Mouse (Mus musculus): ENCODE results near the gene Sik3. TPM values are rescaled to one million over a fixed set of nuclear protein-coding genes. Genes with fewer than 3 reads are reported as not detected.

The Sik3 gene
- polyA plus RNA-seq, 1 experiment from 2014 or later, result 9.6 TPM

DNA sequence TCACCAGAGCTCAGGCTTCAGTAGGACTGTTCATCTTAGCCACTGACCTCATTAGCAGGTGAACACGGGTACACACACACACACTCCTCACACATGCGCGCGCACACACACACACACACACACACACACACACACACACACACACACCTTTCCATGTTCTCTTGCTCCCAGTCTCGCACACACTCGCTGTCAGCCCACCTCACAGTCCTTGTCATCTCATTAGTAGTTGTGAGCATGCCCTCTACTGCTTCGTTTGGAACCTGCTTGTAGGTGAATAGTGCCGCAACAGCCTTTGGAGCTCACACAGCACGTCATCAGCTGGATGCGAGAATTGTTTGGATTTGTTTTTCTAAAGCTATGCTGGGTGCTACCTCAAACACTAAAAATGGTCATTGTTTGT lies 176.8 kb downstream of the Sik3 start:
- ATAC-seq (replicated peaks; ENCODE audit: low FRiP score, low TSS enrichment, low read depth), result no peak

DNA sequence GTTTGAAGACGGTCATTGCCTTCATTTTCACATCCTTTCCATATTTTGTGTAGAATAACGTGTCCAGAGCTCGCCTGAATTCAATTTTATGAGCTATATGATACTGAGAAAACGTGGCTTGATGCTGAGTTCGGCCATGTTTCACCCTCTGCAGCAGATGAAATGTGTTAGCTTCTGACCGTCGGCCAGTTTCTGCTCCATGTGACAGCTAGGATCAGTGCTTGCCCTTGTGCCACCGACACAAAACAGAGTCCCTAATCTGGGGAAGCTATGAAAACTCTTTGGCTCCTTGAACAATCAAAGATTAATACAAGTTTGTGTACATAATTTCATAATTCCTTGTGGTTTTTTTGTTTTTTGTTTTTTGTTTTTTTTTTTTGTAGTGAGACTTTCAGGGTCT lies 178.6 kb downstream of the Sik3 start:
- 59% methylated on average over 8 of the region's 8 CpGs for WGBS
- no peak for DNase-seq (ENCODE audit: low spot score)
- Histone ChIP-seq H3K27me3 (replicated peaks; ENCODE audit: control insufficient read depth, insufficient read depth, low read length) (no peaks in the 10 kb centered on the region), H3K36me3 (ENCODE audit: control insufficient read depth, insufficient read depth, low read length) (peaks cover 30% of the 10 kb centered on the region), H3K27ac (ENCODE audit: low read depth) (no peak overlapping the region), H3K9me3 (ENCODE audit: control insufficient read depth, low read length) (no peaks in the 10 kb centered on the region), H3K9ac (ENCODE audit: low read length) (no peak overlapping the region), H3K4me2 (ENCODE audit: low read length) (no peak overlapping the region), H3K4me1 (replicated peaks; ENCODE audit: control insufficient read depth, insufficient read depth, low read length) (no peaks in the 10 kb centered on the region), H3K4me3 (ENCODE audit: low read depth, low read length) (no peak overlapping the region)
- no peak for ATAC-seq (replicated peaks; ENCODE audit: low FRiP score, low TSS enrichment, low read depth)

More for the DNA sequence above, 176.8 kb downstream of the Sik3 start:
- H3K4me1 ChIP-seq (replicated peaks; ENCODE audit: control insufficient read depth, insufficient read depth, low read length), result 0 out of 2 replicates have a peak, but pooled peaks cover 2% of the 10 kb centered on the region
- no peaks in the 10 kb centered on the region for H3K27me3 ChIP-seq (replicated peaks; ENCODE audit: control insufficient read depth, insufficient read depth, low read length)
- DNase-seq (ENCODE audit: low spot score), result no peak
- no peak overlapping the region for H3K4me3 ChIP-seq (ENCODE audit: low read depth, low read length)
- H3K36me3 ChIP-seq (ENCODE audit: control insufficient read depth, insufficient read depth, low read length), result peaks cover 12% of the 10 kb centered on the region; the same call in 1 of the 2 replicates
- H3K9me3 ChIP-seq (ENCODE audit: control insufficient read depth, low read length), result no peaks in the 10 kb centered on the region
- no peak overlapping the region for H3K4me2 ChIP-seq (ENCODE audit: low read length)
- H3K9ac ChIP-seq (ENCODE audit: low read length), result no peak overlapping the region
- WGBS, result 83% methylated on average over 10 of the region's 10 CpGs
- H3K27ac ChIP-seq (ENCODE audit: low read depth), result no peak overlapping the region

DNA sequence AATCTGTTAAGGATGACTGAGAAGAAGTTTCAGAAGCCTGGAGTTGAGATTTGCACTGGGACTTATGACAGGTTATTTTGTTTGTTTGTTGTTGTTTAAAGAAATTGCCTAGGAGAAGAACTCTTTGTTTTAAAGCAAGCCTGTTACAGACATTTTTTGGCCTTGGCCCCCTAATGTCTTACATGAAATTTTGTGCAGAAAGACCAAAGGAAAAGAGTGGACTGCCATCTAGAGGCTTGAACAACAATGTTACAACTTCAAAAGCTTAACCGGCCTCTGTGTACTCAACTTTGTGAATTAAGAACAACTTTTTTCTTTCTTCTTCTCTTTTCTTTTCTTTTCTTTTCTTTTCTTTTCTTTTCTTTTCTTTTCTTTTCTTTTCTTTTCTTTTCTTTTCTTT lies 179.0 kb downstream of the Sik3 start:
- no peak overlapping the region for H3K27ac ChIP-seq (ENCODE audit: low read depth)
- no peaks in the 10 kb centered on the region for H3K9me3 ChIP-seq (ENCODE audit: control insufficient read depth, low read length)
- WGBS, result 21% methylated on average over 1 of the region's 1 CpGs
- H3K27me3 ChIP-seq (replicated peaks; ENCODE audit: control insufficient read depth, insufficient read depth, low read length), result no peaks in the 10 kb centered on the region
- no peak overlapping the region for H3K4me3 ChIP-seq (ENCODE audit: low read depth, low read length)
- H3K36me3 ChIP-seq (ENCODE audit: control insufficient read depth, insufficient read depth, low read length), result peaks cover 34% of the 10 kb centered on the region
- no peak for ATAC-seq (replicated peaks; ENCODE audit: low FRiP score, low TSS enrichment, low read depth)
- no peak overlapping the region for H3K9ac ChIP-seq (ENCODE audit: low read length)
- no peaks in the 10 kb centered on the region for H3K4me1 ChIP-seq (replicated peaks; ENCODE audit: control insufficient read depth, insufficient read depth, low read length)
- H3K4me2 ChIP-seq (ENCODE audit: low read length), result no peak overlapping the region
- DNase-seq (ENCODE audit: low spot score), result no peak

DNA sequence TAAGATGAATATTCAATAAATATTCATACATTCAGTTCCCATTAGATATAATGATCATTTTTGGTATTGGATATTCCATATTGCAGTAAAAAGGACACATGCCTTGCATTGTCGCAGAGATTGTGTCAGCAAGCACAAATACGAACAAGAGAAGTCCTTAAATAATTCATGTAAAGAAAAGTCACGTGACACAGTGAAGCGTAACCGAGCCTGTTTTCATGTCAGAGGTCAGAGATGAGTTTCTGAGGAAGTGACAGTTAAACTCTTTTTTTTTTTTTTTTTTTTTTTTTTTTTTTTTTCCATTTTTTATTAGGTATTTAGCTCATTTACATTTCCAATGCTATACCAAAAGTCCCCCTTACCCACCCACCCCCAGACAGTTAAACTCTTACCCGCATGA lies 180.0 kb downstream of the Sik3 start:
- 89% methylated on average over 6 of the region's 6 CpGs for WGBS
- H3K36me3 ChIP-seq (ENCODE audit: control insufficient read depth, insufficient read depth, low read length), result peaks cover 37% of the 10 kb centered on the region
- ATAC-seq (replicated peaks; ENCODE audit: low FRiP score, low TSS enrichment, low read depth) (no peak), DNase-seq (ENCODE audit: low spot score) (no peak)
- no peak overlapping the region for H3K4me2 ChIP-seq (ENCODE audit: low read length)
- H3K27me3 ChIP-seq (replicated peaks; ENCODE audit: control insufficient read depth, insufficient read depth, low read length), result no peaks in the 10 kb centered on the region
- H3K4me1 ChIP-seq (replicated peaks; ENCODE audit: control insufficient read depth, insufficient read depth, low read length), result no peaks in the 10 kb centered on the region
- H3K9me3 ChIP-seq (ENCODE audit: control insufficient read depth, low read length), result no peaks in the 10 kb centered on the region
- no peak overlapping the region for H3K27ac ChIP-seq (ENCODE audit: low read depth)
- no peak overlapping the region for H3K9ac ChIP-seq (ENCODE audit: low read length)
- H3K4me3 ChIP-seq (ENCODE audit: low read depth, low read length), result no peak overlapping the region

DNA sequence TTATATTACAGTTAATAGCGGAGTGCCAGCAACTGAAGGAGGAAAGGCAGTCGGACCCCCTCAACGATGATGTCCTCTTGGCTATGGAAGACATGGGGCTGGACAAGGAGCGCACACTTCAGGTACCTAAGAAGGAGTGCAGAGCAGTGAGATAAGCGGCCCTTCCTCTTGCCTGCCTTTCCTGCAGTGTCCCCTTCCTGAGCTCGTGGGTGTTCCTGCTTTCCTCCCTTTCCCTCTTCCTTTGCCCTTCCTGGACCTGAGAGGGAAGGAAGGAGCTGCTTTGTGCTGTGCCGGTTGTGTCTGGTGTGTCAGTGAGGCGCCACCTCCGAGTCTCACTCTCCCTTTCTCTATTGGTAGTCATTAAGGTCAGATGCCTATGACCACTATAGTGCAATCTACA lies 182.2 kb downstream of the Sik3 start:
- no peaks in the 10 kb centered on the region for H3K27me3 ChIP-seq (replicated peaks; ENCODE audit: control insufficient read depth, insufficient read depth, low read length)
- peaks cover 59% of the 10 kb centered on the region for H3K36me3 ChIP-seq (ENCODE audit: control insufficient read depth, insufficient read depth, low read length)
- 85% methylated on average over 9 of the region's 9 CpGs for WGBS
- no peak overlapping the region for H3K9ac ChIP-seq (ENCODE audit: low read length)
- H3K27ac ChIP-seq (ENCODE audit: low read depth), result no peak overlapping the region
- DNase-seq (ENCODE audit: low spot score), result no peak
- H3K4me3 ChIP-seq (ENCODE audit: low read depth, low read length), result no peak overlapping the region
- no peaks in the 10 kb centered on the region for H3K9me3 ChIP-seq (ENCODE audit: control insufficient read depth, low read length)
- ATAC-seq (replicated peaks; ENCODE audit: low FRiP score, low TSS enrichment, low read depth), result no peak
- H3K4me1 ChIP-seq (replicated peaks; ENCODE audit: control insufficient read depth, insufficient read depth, low read length), result no peaks in the 10 kb centered on the region
- H3K4me2 ChIP-seq (ENCODE audit: low read length), result no peak overlapping the region

DNA sequence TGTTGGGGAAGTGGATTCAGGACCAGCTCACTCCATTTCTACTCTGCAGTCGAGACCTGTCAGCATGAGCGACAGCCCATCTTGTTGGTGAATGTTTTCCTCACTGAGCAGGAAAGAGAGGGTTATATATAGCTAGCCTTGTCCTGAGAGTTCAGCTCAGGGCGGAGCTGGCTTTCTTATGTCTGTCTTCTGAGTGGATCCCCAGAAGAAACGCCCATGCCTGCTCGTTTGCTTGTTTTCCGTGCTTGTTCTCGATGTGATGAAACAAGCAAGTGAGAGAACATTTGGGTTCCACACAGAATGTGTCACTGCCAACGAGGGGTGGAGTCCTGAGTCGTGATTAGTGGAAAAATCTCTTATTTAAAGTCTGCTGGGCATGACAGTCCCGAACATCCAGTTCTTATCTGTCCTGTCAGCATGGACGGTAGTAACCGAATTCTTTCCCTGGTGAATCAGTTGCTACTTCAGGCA lies 184.1 kb downstream of the Sik3 start:
- H3K4me1 ChIP-seq (replicated peaks; ENCODE audit: control insufficient read depth, insufficient read depth, low read length), result no peaks in the 10 kb centered on the region
- H3K9ac ChIP-seq (ENCODE audit: low read length), result no peak overlapping the region
- WGBS, result 77% methylated on average over 12 of the region's 12 CpGs
- no peak for DNase-seq (ENCODE audit: low spot score)
- no peaks in the 10 kb centered on the region for H3K27me3 ChIP-seq (replicated peaks; ENCODE audit: control insufficient read depth, insufficient read depth, low read length)
- peaks cover 62% of the 10 kb centered on the region for H3K36me3 ChIP-seq (ENCODE audit: control insufficient read depth, insufficient read depth, low read length)
- no peak overlapping the region for H3K27ac ChIP-seq (ENCODE audit: low read depth)
- ATAC-seq (replicated peaks; ENCODE audit: low FRiP score, low TSS enrichment, low read depth), result no peak
- H3K9me3 ChIP-seq (ENCODE audit: control insufficient read depth, low read length), result no peaks in the 10 kb centered on the region
- no peak overlapping the region for H3K4me2 ChIP-seq (ENCODE audit: low read length)
- H3K4me3 ChIP-seq (ENCODE audit: low read depth, low read length), result no peak overlapping the region

DNA sequence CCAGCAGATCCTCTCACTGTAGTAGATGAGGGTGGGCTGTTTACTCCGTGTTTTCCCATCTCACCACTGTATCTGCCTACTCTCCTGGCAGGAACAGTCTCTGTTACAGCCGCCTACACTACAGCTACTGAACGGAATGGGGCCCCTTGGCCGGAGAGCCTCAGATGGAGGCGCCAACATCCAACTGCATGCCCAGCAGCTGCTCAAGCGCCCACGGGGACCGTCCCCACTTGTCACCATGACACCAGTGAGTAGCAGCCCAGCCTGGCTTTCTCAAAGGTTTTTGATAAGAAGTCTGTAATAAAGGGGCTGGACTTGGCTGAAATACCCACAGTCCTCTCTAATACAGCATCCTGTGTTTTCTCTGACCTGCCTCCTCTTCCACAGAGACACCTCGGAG lies 185.8 kb downstream of the Sik3 start:
- no peak overlapping the region for H3K27ac ChIP-seq (ENCODE audit: low read depth)
- H3K9ac ChIP-seq (ENCODE audit: low read length), result no peak overlapping the region
- H3K27me3 ChIP-seq (replicated peaks; ENCODE audit: control insufficient read depth, insufficient read depth, low read length), result no peaks in the 10 kb centered on the region
- no peaks in the 10 kb centered on the region for H3K4me1 ChIP-seq (replicated peaks; ENCODE audit: control insufficient read depth, insufficient read depth, low read length)
- H3K9me3 ChIP-seq (ENCODE audit: control insufficient read depth, low read length), result no peaks in the 10 kb centered on the region
- H3K4me3 ChIP-seq (ENCODE audit: low read depth, low read length), result no peak overlapping the region
- 88% methylated on average over 9 of the region's 9 CpGs for WGBS
- ATAC-seq (replicated peaks; ENCODE audit: low FRiP score, low TSS enrichment, low read depth) (no peak), DNase-seq (ENCODE audit: low spot score) (no peak)
- peaks cover 75% of the 10 kb centered on the region for H3K36me3 ChIP-seq (ENCODE audit: control insufficient read depth, insufficient read depth, low read length)
- H3K4me2 ChIP-seq (ENCODE audit: low read length), result no peak overlapping the region

DNA sequence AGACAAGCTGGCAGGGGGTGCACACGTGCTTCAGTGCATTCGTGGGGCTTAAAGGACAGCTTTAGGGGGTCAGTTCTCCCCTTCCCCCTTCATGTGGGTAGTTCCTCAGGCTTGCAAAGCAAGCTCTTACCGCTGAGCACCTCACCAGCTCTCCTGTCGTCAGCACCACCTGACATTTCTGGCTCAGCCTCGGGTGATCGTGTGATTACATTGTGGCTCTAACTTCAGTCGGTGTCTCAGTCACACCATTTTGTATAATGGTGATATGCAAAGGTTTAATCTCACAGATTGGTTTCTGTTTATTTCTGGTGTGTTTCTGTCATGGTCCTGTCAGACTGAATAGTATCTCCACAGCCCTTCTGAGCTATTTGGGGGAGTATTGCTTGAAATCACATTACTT lies 186.3 kb downstream of the Sik3 start:
- no peak overlapping the region for H3K9ac ChIP-seq (ENCODE audit: low read length)
- H3K4me3 ChIP-seq (ENCODE audit: low read depth, low read length), result no peak overlapping the region
- no peak overlapping the region for H3K4me2 ChIP-seq (ENCODE audit: low read length)
- no peak overlapping the region for H3K27ac ChIP-seq (ENCODE audit: low read depth)
- WGBS, result 84% methylated on average over 7 of the region's 7 CpGs
- DNase-seq (ENCODE audit: low spot score) (no peak), ATAC-seq (replicated peaks; ENCODE audit: low FRiP score, low TSS enrichment, low read depth) (no peak)
- H3K36me3 ChIP-seq (ENCODE audit: control insufficient read depth, insufficient read depth, low read length), result peaks cover 78% of the 10 kb centered on the region
- H3K9me3 ChIP-seq (ENCODE audit: control insufficient read depth, low read length), result no peaks in the 10 kb centered on the region
- no peaks in the 10 kb centered on the region for H3K4me1 ChIP-seq (replicated peaks; ENCODE audit: control insufficient read depth, insufficient read depth, low read length)
- H3K27me3 ChIP-seq (replicated peaks; ENCODE audit: control insufficient read depth, insufficient read depth, low read length), result no peaks in the 10 kb centered on the region

DNA sequence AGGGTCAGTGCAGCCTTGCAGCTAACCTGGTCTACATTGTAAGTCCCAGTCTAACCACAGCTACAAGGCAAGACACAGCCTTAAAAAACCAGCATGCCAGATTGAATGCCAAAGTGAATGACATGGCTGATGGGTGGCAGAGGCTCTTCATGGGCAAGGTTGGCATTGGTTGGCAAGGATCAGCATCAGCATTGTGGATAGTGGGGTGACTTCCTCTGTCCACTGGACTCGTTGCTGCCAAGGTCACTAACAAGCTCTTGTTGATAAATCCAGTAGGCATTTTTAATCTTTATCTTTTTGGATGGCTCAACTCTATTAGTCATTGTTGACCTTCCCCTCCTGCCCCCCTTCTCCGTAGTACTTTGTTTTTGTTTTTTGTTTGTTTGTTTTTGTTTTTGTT lies 187.0 kb downstream of the Sik3 start:
- H3K4me1 ChIP-seq (replicated peaks; ENCODE audit: control insufficient read depth, insufficient read depth, low read length), result no peaks in the 10 kb centered on the region
- peaks cover 78% of the 10 kb centered on the region for H3K36me3 ChIP-seq (ENCODE audit: control insufficient read depth, insufficient read depth, low read length)
- H3K4me3 ChIP-seq (ENCODE audit: low read depth, low read length), result no peak overlapping the region
- no peak overlapping the region for H3K27ac ChIP-seq (ENCODE audit: low read depth)
- H3K4me2 ChIP-seq (ENCODE audit: low read length), result no peak overlapping the region
- ATAC-seq (replicated peaks; ENCODE audit: low FRiP score, low TSS enrichment, low read depth) (no peak), DNase-seq (ENCODE audit: low spot score) (no peak)
- 74% methylated on average over 2 of the region's 2 CpGs for WGBS
- no peak overlapping the region for H3K9ac ChIP-seq (ENCODE audit: low read length)
- H3K27me3 ChIP-seq (replicated peaks; ENCODE audit: control insufficient read depth, insufficient read depth, low read length), result no peaks in the 10 kb centered on the region
- H3K9me3 ChIP-seq (ENCODE audit: control insufficient read depth, low read length), result no peaks in the 10 kb centered on the region

Data from intestine, embryonic 14.5 days (tissue).